Mouse (Mus musculus): ENCODE data around the gene Kif14.

- TF ChIP-seq POLR2A (IDR thresholded peaks at IDR 0.05; ENCODE audit: borderline replicate concordance, extremely low read depth, insufficient read depth, insufficient read length, poor library complexity, severe bottlenecking) = no peak
- no peak for TF ChIP-seq CTCF (IDR thresholded peaks at IDR 0.05; ENCODE audit: borderline replicate concordance, extremely low read depth, insufficient read depth, insufficient read length)
Measured at GRCm38 (mm10) chr1:136466143-136466811, at the start of gene Kif14.
